Mouse (Mus musculus) limb, embryonic 10.5 days (tissue): ENCODE data around the gene Pde4d. TPM values are rescaled to one million over a fixed set of nuclear protein-coding genes. Genes with fewer than 3 reads are reported as not detected.

Source experiments
- DNase-seq: peaks from one replicate; pipeline ENCODE4 v3.0.0-alpha.2; 2017; ENCODE audit warnings: low spot score
- H3K27ac ChIP-seq: fragments of 300-500 bp; sonication (generic); 2 replicates; pipeline ENCODE4 v1.5.1; 2016; ENCODE audit warnings: mild to moderate bottlenecking
- H3K27me3 ChIP-seq: fragments of 300-500 bp; sonication (generic); 2 replicates; pipeline ENCODE4 v1.6.1; 2016; ENCODE audit warnings: low read depth, mild to moderate bottlenecking; ENCODE audit not compliant: poor library complexity, severe bottlenecking
- H3K36me3 ChIP-seq: fragments of 300-500 bp; sonication (generic); 2 replicates; pipeline ENCODE4 v1.6.1; 2016; ENCODE audit warnings: mild to moderate bottlenecking, moderate library complexity
- H3K4me1 ChIP-seq: fragments of 300-500 bp; sonication (generic); 2 replicates; pipeline ENCODE4 v1.6.1; 2016
- H3K4me3 ChIP-seq: fragments of 300-500 bp; sonication (generic); 2 replicates; pipeline ENCODE4 v1.5.1; 2016; ENCODE audit warnings: mild to moderate bottlenecking, moderate library complexity
- H3K9me3 ChIP-seq: fragments of 300-500 bp; sonication (generic); replicated peaks from 2 replicates; pipeline ENCODE4 v1.6.1; 2016; ENCODE audit warnings: mild to moderate bottlenecking
- WGBS: fragments of 180-500 bp; shearing (Covaris S2); methylation state at CpG from one replicate; pipeline ENCODE4 v1.1.7; 2016; 5-methylcytosine and 5-hydroxymethylcytosine counted together
- polyA plus RNA-seq: library from polyadenylated mRNA; unstranded; fragments of >200 nt; fragmentation: Nextera tagmentation; extraction: Ambion mirVana; gene quantifications from 2 replicates; pipeline ENCODE4 v1.2.1, GENCODE M21; 2016

Gene Pde4d
- polyA plus RNA-seq, 1 experiment from 2014 or later = 24.3 TPM

- H3K27me3 ChIP-seq = no peaks in the 10 kb centered on the region
- peaks cover 9% of the 10 kb centered on the region for H3K4me1 ChIP-seq
- no peak for DNase-seq
- H3K9me3 ChIP-seq = no peaks in the 10 kb centered on the region
- H3K4me3 ChIP-seq = no peak overlapping the region
- H3K36me3 ChIP-seq = no peaks in the 10 kb centered on the region
- WGBS = 85% methylated on average over 9 of the region's 9 CpGs
- H3K27ac ChIP-seq = no peak overlapping the region
These were observed 1050.6 kb downstream of the Pde4d start for GRCm38 (mm10) chr13:109500336-109500735.

- Histone ChIP-seq H3K27me3 (no peaks in the 10 kb centered on the region), H3K36me3 (no peaks in the 10 kb centered on the region), H3K4me3 (no peak overlapping the region), H3K4me1 (peaks cover 9% of the 10 kb centered on the region), H3K27ac (no peak overlapping the region), H3K9me3 (no peaks in the 10 kb centered on the region)
- WGBS = 87% methylated on average over 7 of the region's 7 CpGs
- no peak for DNase-seq
These were observed 1053.0 kb downstream of the Pde4d start for GRCm38 (mm10) chr13:109502796-109503195.

GRCm38 (mm10) chr13:109506754-109507153 lies 1057.0 kb downstream of the Pde4d start:
- peaks cover 7% of the 10 kb centered on the region for H3K4me1 ChIP-seq
- WGBS = 92% methylated on average over 7 of the region's 7 CpGs
- H3K4me3 ChIP-seq = no peak overlapping the region
- H3K27me3 ChIP-seq = no peaks in the 10 kb centered on the region
- H3K9me3 ChIP-seq = no peaks in the 10 kb centered on the region
- DNase-seq = no peak
- H3K36me3 ChIP-seq = no peaks in the 10 kb centered on the region
- H3K27ac ChIP-seq = no peak overlapping the region

DNA sequence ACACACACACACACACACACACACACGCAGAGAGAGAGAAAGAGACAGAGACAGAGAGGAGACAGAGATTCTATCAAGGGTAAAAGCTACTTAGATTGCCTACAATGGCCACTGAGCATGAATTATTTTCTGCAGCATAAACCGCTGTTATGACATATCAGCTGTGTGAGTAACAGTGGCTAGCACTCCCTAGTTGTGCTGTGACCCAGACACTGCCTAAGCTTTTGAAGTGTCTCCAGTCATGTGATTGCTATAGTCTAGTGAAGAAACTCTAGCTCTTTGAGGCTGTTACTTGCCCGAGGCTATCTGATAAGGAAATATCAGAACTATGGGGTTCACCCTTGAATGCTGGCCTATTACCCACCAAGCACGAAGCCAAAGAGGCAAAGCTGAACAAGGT lies 1058.7 kb downstream of the Pde4d start:
- Histone ChIP-seq H3K27me3 (no peaks in the 10 kb centered on the region), H3K27ac (no peak overlapping the region), H3K36me3 (no peaks in the 10 kb centered on the region), H3K4me1 (no peaks in the 10 kb centered on the region), H3K9me3 (no peaks in the 10 kb centered on the region), H3K4me3 (no peak overlapping the region)
- DNase-seq = no peak
- WGBS = 89% methylated on average over 4 of the region's 4 CpGs

DNA sequence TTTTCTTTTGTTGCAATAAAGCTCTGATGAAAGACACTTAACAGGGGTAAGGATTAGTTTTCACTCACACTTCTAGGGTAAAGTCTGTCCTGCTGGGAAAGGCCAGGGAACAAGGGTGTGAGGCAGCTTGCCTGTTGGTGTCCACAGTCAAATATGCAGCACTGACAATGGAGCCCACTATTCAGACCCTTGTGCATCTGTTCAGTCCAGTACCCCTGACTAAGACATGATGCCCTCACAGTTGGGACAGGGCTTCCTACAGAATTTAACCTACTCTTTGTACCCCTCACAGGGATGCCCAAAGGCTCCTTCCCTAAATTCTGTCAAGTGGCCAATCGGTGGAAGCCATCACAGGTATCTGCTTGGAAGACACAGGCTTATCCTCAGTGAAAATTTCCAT lies 1068.4 kb downstream of the Pde4d start:
- H3K9me3 ChIP-seq = no peaks in the 10 kb centered on the region
- H3K4me1 ChIP-seq = no peaks in the 10 kb centered on the region
- 82% methylated on average over 1 of the region's 1 CpGs for WGBS
- no peaks in the 10 kb centered on the region for H3K36me3 ChIP-seq
- no peak overlapping the region for H3K4me3 ChIP-seq
- DNase-seq = no peak
- H3K27ac ChIP-seq = no peak overlapping the region
- no peaks in the 10 kb centered on the region for H3K27me3 ChIP-seq

- Histone ChIP-seq H3K4me3 (no peak overlapping the region), H3K27me3 (no peaks in the 10 kb centered on the region), H3K27ac (no peak overlapping the region), H3K36me3 (no peaks in the 10 kb centered on the region), H3K4me1 (no peaks in the 10 kb centered on the region), H3K9me3 (no peaks in the 10 kb centered on the region)
- WGBS = 42% methylated on average over 3 of the region's 3 CpGs
- DNase-seq = no peak
These were observed 1069.7 kb downstream of the Pde4d start for GRCm38 (mm10) chr13:109519485-109519884.

GRCm38 (mm10) chr13:109519966-109520646 lies 1070.4 kb downstream of the Pde4d start:
- Histone ChIP-seq H3K9me3 (no peaks in the 10 kb centered on the region), H3K4me1 (no peaks in the 10 kb centered on the region), H3K27me3 (no peaks in the 10 kb centered on the region), H3K36me3 (no peaks in the 10 kb centered on the region), H3K27ac (no peak overlapping the region), H3K4me3 (no peak overlapping the region)
- no peak for DNase-seq
- WGBS = 85% methylated on average over 2 of the region's 2 CpGs

DNA sequence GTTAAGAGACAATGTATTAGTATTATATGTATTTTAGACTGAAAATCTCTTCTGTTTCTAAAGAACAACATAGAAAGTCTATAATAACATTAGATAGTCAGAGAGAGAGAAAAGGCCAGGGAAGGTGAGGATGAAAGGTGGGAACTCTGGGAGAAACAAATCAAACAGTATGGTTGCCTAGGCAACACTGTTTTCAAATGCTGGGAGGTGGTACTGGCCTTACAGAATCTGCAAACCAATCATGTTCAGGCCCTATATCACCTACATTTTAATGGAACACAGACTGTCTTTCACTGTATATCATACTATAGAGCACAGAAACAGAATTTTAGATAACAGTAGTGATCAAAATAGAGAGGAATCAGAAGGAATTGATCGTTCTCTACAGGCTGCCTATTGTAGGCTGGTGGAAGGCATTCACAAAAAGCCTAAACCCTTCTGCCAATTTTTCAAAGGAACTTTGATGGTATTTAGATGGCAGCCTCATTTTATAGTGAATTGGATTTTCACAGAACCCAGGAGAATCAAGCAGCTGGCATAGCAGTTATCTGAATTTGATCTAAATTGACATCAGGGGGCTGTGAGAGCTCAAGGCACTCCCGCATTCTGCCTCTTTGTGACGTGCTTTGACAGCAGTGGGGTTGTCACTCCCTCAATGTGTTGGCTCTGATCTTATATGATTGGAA lies 1084.2 kb downstream of the Pde4d start:
- H3K9me3 ChIP-seq = no peaks in the 10 kb centered on the region
- no peak for DNase-seq
- H3K4me1 ChIP-seq = no peaks in the 10 kb centered on the region
- 75% methylated on average over 3 of the region's 3 CpGs for WGBS
- H3K36me3 ChIP-seq = no peaks in the 10 kb centered on the region
- no peak overlapping the region for H3K27ac ChIP-seq
- no peaks in the 10 kb centered on the region for H3K27me3 ChIP-seq
- H3K4me3 ChIP-seq = no peak overlapping the region

GRCm38 (mm10) chr13:109534709-109535284 lies 1085.0 kb downstream of the Pde4d start:
- H3K9me3 ChIP-seq = no peaks in the 10 kb centered on the region
- H3K4me3 ChIP-seq = no peak overlapping the region
- no peak overlapping the region for H3K27ac ChIP-seq
- no peaks in the 10 kb centered on the region for H3K4me1 ChIP-seq
- H3K36me3 ChIP-seq = no peaks in the 10 kb centered on the region
- WGBS = 65% methylated on average over 5 of the region's 5 CpGs
- H3K27me3 ChIP-seq = no peaks in the 10 kb centered on the region
- no peak for DNase-seq

GRCm38 (mm10) chr13:109536636-109537035 lies 1086.9 kb downstream of the Pde4d start:
- Histone ChIP-seq H3K4me1 (no peaks in the 10 kb centered on the region), H3K9me3 (no peaks in the 10 kb centered on the region), H3K4me3 (no peak overlapping the region), H3K36me3 (no peaks in the 10 kb centered on the region), H3K27ac (no peak overlapping the region), H3K27me3 (no peaks in the 10 kb centered on the region)
- no peak for DNase-seq
- WGBS = 71% methylated on average over 4 of the region's 4 CpGs

DNA sequence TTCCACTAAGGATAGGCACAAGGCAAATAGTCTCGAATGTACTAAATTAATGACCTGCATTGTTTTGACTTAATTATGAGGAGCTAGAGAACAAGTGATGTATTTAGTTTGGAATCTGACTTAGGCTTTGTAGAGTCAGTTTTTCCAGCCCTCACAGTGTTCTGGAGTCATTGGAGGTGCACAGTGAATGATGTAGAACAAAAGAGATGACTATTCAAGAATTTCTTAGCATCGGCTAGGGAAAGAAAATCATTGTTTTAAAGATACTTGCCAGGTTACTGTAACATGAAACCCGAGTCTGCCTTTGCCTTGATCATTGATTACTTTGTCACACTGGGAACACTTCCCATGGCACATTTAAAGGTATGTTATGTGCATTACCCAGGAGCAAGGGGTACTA lies 1089.6 kb downstream of the Pde4d start:
- Histone ChIP-seq H3K9me3 (no peaks in the 10 kb centered on the region), H3K36me3 (no peaks in the 10 kb centered on the region), H3K4me3 (no peak overlapping the region), H3K27ac (no peak overlapping the region), H3K27me3 (no peaks in the 10 kb centered on the region), H3K4me1 (no peaks in the 10 kb centered on the region)
- WGBS = 68% methylated on average over 3 of the region's 3 CpGs
- DNase-seq = no peak

DNA sequence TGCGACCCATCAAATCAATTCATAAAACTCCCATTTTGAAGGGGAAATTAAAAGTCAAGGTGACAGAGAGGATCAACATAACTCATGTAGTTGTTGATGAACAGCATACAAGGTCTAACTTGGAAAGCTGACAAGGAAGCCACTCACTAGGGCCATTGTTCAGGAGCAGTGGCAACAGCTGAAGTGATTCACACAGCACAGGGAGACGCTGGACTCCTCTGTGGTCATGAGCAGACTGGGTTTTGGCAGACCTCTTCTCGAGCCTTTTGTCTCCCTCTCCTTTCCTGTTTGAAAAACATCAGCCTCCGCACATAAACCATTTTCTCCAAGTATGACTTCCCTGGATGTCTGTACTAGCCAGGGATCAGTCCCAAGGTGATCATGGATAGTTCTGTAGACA lies 1094.9 kb downstream of the Pde4d start:
- no peaks in the 10 kb centered on the region for H3K9me3 ChIP-seq
- no peak for DNase-seq
- H3K27me3 ChIP-seq = no peaks in the 10 kb centered on the region
- H3K36me3 ChIP-seq = no peaks in the 10 kb centered on the region
- no peak overlapping the region for H3K27ac ChIP-seq
- H3K4me3 ChIP-seq = no peak overlapping the region
- H3K4me1 ChIP-seq = no peaks in the 10 kb centered on the region
- 82% methylated on average over 4 of the region's 4 CpGs for WGBS

GRCm38 (mm10) chr13:109546337-109546736 lies 1096.6 kb downstream of the Pde4d start:
- DNase-seq = no peak
- no peaks in the 10 kb centered on the region for H3K36me3 ChIP-seq
- no peaks in the 10 kb centered on the region for H3K27me3 ChIP-seq
- no peak overlapping the region for H3K27ac ChIP-seq
- no peak overlapping the region for H3K4me3 ChIP-seq
- no peaks in the 10 kb centered on the region for H3K4me1 ChIP-seq
- no peaks in the 10 kb centered on the region for H3K9me3 ChIP-seq
- WGBS = 80% methylated on average over 18 of the region's 18 CpGs
